Mouse (Mus musculus) small intestine, adult 2 months (tissue): ENCODE measurements at regions not wholly inside any gene's neighbourhood (a gene's known extent, or its start where the extent isn't known, plus 50 kb on each side); places are given as distances from the start of the nearest gene placed in this dataset.

ENCODE experiments used
- CTCF ChIP-seq: fragments of 200-500 bp; IDR thresholded peaks from 2 replicates; pipeline ENCODE4 v1.5.1; 2012; ENCODE audit warnings: low read depth, mild to moderate bottlenecking, control low read depth, inconsistent platforms, low read length, moderate library complexity, mixed read lengths; ENCODE audit not compliant: insufficient replicate concordance, insufficient read length; ENCODE audit errors: extremely low read depth
- POLR2A ChIP-seq: fragments of 200-500 bp; IDR thresholded peaks from 2 replicates; pipeline ENCODE4 v1.6.1; 2012; ENCODE audit warnings: low read depth, mild to moderate bottlenecking, control low read depth, inconsistent platforms, low read length, moderate library complexity

DNA sequence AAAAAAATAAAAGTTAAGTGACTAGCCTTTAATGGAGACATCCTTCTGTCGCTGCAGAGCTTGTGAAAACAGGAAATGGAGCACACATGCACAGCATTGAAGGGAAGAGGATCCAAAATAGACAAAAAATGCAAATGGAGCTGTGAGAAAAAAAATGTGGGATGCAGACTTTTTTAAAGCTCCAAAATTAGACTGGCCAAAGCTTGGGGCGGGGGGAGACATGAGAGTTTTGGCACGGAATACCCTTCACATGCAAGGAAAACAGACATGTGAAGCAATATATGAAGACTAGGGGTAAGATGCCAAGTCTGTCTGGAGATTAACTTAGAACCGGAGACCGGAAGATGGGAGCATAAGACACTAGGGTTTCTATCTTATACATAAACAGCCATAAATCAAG lies 156.6 kb upstream of the Dapk1 start:
- TF ChIP-seq CTCF (no peak), POLR2A (no peak)
